Mouse (Mus musculus): Measurements from ENCODE around the gene Cpne4.

DNA sequence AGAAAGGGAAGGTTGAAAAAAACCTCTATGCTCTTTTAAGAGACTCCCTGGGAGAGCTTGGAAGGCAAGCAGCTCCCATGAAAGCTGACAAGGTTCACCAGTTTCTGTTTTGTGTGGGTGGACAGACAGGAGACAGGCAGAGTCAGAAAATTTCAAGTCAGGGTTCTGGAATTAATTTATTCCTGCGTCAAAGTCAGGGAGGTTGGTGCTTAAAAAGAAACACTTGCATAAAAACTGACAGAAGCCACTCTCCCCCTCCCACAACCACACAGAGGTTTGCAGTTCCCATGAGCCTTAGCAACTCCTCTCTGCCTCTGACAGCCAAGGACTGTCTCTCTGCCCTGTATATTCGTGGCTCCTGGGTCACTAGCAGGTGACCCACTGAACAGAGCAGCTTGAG is 463.6 kb downstream of the Cpne4 start:
- TF ChIP-seq GATA1 (IDR thresholded peaks at IDR 0.05; ENCODE audit: low read length) (no peak), TAL1 (IDR thresholded peaks at IDR 0.05; ENCODE audit: low read length) (no peak)
